Mouse (Mus musculus): Measurements from ENCODE around the gene Hivep3. TPM values are rescaled to one million over a fixed set of nuclear protein-coding genes. Genes with fewer than 3 reads are reported as not detected.

The Hivep3 gene
- polyA plus RNA-seq, 1 experiment, result 0.54 TPM

DNA sequence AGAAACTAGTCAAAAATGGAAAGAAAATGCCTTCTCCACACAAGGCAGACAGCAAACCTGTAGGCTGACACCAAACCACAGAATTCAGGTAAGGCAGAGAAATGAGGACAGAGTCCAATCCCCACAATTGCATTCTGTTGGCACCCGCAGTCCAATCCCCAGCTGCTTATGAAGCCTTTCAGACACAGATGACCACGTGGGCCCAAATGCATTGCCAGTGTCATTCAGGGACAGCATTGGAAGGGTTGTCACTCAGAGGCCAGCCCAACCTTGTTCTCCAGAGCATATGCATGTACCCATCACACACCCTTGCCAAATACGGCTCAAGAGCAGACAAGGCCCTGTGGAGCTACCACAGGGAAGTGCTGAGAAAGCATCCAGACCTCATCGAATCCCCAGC lies 204.9 kb downstream of the Hivep3 start:
- no peak for TF ChIP-seq MYOG (IDR thresholded peaks at IDR 0.05; ENCODE audit: control insufficient read depth in 1 of 3, insufficient read depth in 1 of 3, insufficient read length in 2 of 3, low read depth in 2 of 3)
- TF ChIP-seq TCF3 (IDR thresholded peaks at IDR 0.05; ENCODE audit: insufficient read length, low read depth), result no peak
- no peak for TF ChIP-seq REST (IDR thresholded peaks at IDR 0.05; ENCODE audit: insufficient read depth, insufficient read length)
- no peak for TF ChIP-seq E2F4 (IDR thresholded peaks at IDR 0.05; ENCODE audit: insufficient read depth)
- TF ChIP-seq MYOD1 (IDR thresholded peaks at IDR 0.05; ENCODE audit: control insufficient read depth in 1 of 3, insufficient read length in 2 of 3, low read depth in 2 of 3), result no peak
- no peak for TF ChIP-seq POLR2A (IDR thresholded peaks at IDR 0.05; ENCODE audit: insufficient read length, low read depth)
- no peak for TF ChIP-seq TCF12 (IDR thresholded peaks at IDR 0.05; ENCODE audit: insufficient read depth, poor library complexity, severe bottlenecking)
- TF ChIP-seq SRF (IDR thresholded peaks at IDR 0.05; ENCODE audit: control insufficient read depth, insufficient read length, low read depth), result no peak
- TF ChIP-seq MAX (IDR thresholded peaks at IDR 0.05; ENCODE audit: low read depth), result no peak
- TF ChIP-seq CEBPB (IDR thresholded peaks at IDR 0.05; ENCODE audit: insufficient read depth, poor library complexity, severe bottlenecking), result no peak
- no peak for TF ChIP-seq USF1 (IDR thresholded peaks at IDR 0.05; ENCODE audit: low read depth)
- TF ChIP-seq POLR2AphosphoS2 (IDR thresholded peaks at IDR 0.05; ENCODE audit: insufficient read length, low read depth), result no peak
- Histone ChIP-seq H3K4me2 (ENCODE audit: low read depth) (no peak overlapping the region), H3K79me2 (ENCODE audit: control insufficient read depth, insufficient read depth) (no peaks in the 10 kb centered on the region), H3K36me3 (ENCODE audit: control insufficient read depth, insufficient read depth) (no peaks in the 10 kb centered on the region), H3ac (ENCODE audit: control insufficient read depth, insufficient read length) (no peak overlapping the region), H3K27me3 (ENCODE audit: control insufficient read depth, insufficient read depth, insufficient read length) (no peaks in the 10 kb centered on the region), H3K4me3 (no peak overlapping the region)

DNA sequence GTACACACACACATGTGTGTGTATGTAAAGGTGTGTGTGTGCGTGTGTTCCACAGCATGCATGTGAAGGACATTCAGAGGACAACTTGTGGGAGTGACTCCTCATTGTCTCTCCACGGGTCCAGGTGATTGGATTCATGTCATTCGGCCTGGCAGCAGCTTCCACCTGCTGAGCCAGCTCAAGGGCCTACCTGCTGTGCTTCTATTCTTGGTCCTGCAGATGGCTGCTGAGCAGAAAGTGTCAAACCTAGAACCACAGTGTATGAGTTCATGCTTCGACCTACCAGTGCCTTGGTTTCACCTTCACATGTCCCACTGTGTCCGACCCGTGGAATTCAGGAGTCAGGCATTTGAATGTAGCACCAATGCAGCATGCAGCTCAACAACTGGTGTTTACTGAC lies 206.2 kb downstream of the Hivep3 start:
- Histone ChIP-seq H3K79me2 (ENCODE audit: control insufficient read depth, insufficient read depth) (no peaks in the 10 kb centered on the region), H3ac (ENCODE audit: control insufficient read depth, insufficient read length) (no peak overlapping the region), H3K4me3 (no peak overlapping the region), H3K27me3 (ENCODE audit: control insufficient read depth, insufficient read depth, insufficient read length) (no peaks in the 10 kb centered on the region), H3K4me2 (ENCODE audit: low read depth) (no peak overlapping the region), H3K36me3 (ENCODE audit: control insufficient read depth, insufficient read depth) (no peaks in the 10 kb centered on the region)
- TF ChIP-seq MYOG (IDR thresholded peaks at IDR 0.05; ENCODE audit: control insufficient read depth in 1 of 3, insufficient read depth in 1 of 3, insufficient read length in 2 of 3, low read depth in 2 of 3), result no peak
- TF ChIP-seq CEBPB (IDR thresholded peaks at IDR 0.05; ENCODE audit: insufficient read depth, poor library complexity, severe bottlenecking), result no peak
- no peak for TF ChIP-seq POLR2AphosphoS2 (IDR thresholded peaks at IDR 0.05; ENCODE audit: insufficient read length, low read depth)
- no peak for TF ChIP-seq TCF12 (IDR thresholded peaks at IDR 0.05; ENCODE audit: insufficient read depth, poor library complexity, severe bottlenecking)

DNA sequence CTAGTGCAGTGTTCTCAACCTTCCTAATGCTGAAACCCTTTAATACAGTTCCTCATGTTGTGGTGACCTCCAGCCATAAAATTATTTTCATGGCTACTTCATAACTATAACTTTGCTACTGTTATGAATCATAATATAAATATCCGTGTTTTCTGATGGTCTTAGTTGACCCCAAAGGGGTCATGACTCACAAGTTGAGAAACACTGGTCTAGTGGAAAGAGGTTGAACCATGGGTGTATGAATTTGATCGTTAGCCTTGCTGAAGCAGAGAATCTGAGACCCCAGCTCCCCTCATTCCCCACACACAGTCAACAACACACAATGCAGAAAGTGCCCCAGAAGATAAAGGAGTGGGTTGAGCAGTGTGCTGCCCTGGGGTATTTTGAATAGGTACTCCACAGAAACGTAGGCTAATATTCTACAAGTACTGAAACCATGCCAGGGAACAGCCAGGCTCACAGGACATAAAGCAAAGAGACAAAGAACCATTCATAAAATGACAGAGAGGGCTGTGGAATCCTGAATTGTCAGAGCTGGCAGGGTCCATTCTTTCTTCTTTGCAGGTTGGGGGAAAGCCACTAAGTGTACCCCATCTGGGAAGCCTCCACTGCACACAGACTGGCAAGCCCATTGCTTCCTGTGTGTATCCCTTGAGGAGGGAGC lies 212.8 kb downstream of the Hivep3 start:
- TF ChIP-seq MAX (IDR thresholded peaks at IDR 0.05; ENCODE audit: low read depth), result no peak
- TF ChIP-seq POLR2AphosphoS2 (IDR thresholded peaks at IDR 0.05; ENCODE audit: insufficient read length, low read depth), result no peak
- TF ChIP-seq CEBPB (IDR thresholded peaks at IDR 0.05; ENCODE audit: insufficient read depth, poor library complexity, severe bottlenecking), result no peak
- TF ChIP-seq TCF12 (IDR thresholded peaks at IDR 0.05; ENCODE audit: insufficient read depth, poor library complexity, severe bottlenecking), result no peak
- no peak for TF ChIP-seq REST (IDR thresholded peaks at IDR 0.05; ENCODE audit: insufficient read depth, insufficient read length)
- no peak for TF ChIP-seq MYOG (IDR thresholded peaks at IDR 0.05; ENCODE audit: control insufficient read depth in 1 of 3, insufficient read depth in 1 of 3, insufficient read length in 2 of 3, low read depth in 2 of 3)
- no peak for TF ChIP-seq USF1 (IDR thresholded peaks at IDR 0.05; ENCODE audit: low read depth)
- no peak for TF ChIP-seq SRF (IDR thresholded peaks at IDR 0.05; ENCODE audit: control insufficient read depth, insufficient read length, low read depth)
- TF ChIP-seq E2F4 (IDR thresholded peaks at IDR 0.05; ENCODE audit: insufficient read depth), result no peak
- no peak for TF ChIP-seq TCF3 (IDR thresholded peaks at IDR 0.05; ENCODE audit: insufficient read length, low read depth)
- TF ChIP-seq POLR2A (IDR thresholded peaks at IDR 0.05; ENCODE audit: insufficient read length, low read depth), result no peak
- no peak for TF ChIP-seq MYOD1 (IDR thresholded peaks at IDR 0.05; ENCODE audit: control insufficient read depth in 1 of 3, insufficient read length in 2 of 3, low read depth in 2 of 3)
- H3K4me2 ChIP-seq (ENCODE audit: low read depth), result no peak overlapping the region
- H3K36me3 ChIP-seq (ENCODE audit: control insufficient read depth, insufficient read depth), result no peaks in the 10 kb centered on the region
- H3ac ChIP-seq (ENCODE audit: control insufficient read depth, insufficient read length), result no peak overlapping the region
- H3K79me2 ChIP-seq (ENCODE audit: control insufficient read depth, insufficient read depth), result no peaks in the 10 kb centered on the region
- H3K27me3 ChIP-seq (ENCODE audit: control insufficient read depth, insufficient read depth, insufficient read length), result no peaks in the 10 kb centered on the region
- no peak overlapping the region for H3K4me3 ChIP-seq

DNA sequence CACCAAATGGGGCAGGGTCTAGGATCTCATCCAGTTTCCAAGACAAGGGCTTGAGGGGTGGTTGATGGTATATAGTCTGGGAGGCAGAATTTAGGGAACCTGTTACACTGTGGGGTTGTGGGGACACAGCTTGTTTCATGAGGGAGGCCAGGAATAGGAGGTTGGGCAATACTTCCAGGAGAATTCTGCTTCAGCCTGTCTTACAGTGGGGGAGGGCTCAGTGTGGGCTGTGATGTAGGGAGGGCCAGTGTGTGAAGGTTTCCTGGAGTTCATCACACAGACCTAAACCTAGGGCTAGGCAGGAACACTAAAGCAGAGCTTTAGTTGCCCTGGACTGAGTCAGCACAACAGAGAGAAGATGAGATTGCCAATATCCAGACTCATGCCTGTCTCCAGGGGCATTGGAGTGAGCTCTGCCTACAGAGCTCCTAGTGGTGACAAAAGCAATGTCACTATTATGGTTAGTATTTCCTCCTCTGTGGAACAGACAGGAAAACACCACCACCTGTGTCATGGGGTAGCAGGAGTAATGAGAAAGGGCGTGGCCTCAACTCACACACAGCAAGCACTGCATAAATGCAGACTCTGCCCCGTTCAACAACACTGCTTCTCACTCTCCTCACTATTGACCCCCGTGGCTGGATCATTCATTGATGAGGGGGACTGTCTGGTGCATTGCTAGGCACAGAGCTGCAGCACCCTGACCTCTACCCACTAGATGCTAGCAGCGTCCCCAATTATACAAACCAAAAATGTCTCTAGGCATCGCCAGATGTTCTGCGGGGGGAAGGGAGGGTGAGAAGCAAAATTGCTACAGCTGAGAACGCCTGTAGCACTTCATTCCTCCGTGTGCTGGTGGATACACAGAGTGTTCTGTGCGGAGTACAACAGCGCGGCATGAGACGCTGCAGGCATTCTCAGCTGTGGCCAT lies 213.9 kb downstream of the Hivep3 start:
- no peak for TF ChIP-seq MYOG (IDR thresholded peaks at IDR 0.05; ENCODE audit: control insufficient read depth in 1 of 3, insufficient read depth in 1 of 3, insufficient read length in 2 of 3, low read depth in 2 of 3)
- no peak for TF ChIP-seq MYOD1 (IDR thresholded peaks at IDR 0.05; ENCODE audit: control insufficient read depth in 1 of 3, insufficient read length in 2 of 3, low read depth in 2 of 3)
- TF ChIP-seq E2F4 (IDR thresholded peaks at IDR 0.05; ENCODE audit: insufficient read depth), result no peak
- no peak for TF ChIP-seq CEBPB (IDR thresholded peaks at IDR 0.05; ENCODE audit: insufficient read depth, poor library complexity, severe bottlenecking)
- TF ChIP-seq POLR2A (IDR thresholded peaks at IDR 0.05; ENCODE audit: insufficient read length, low read depth), result no peak
- TF ChIP-seq USF1 (IDR thresholded peaks at IDR 0.05; ENCODE audit: low read depth), result no peak
- no peak for TF ChIP-seq TCF3 (IDR thresholded peaks at IDR 0.05; ENCODE audit: insufficient read length, low read depth)
- no peak overlapping the region for H3K4me3 ChIP-seq

More for the DNA sequence above, 213.9 kb downstream of the Hivep3 start:
- no peaks in the 10 kb centered on the region for H3K36me3 ChIP-seq (ENCODE audit: control insufficient read depth, insufficient read depth)
- H3K27me3 ChIP-seq (ENCODE audit: control insufficient read depth, insufficient read depth, insufficient read length), result no peaks in the 10 kb centered on the region
- no peak overlapping the region for H3ac ChIP-seq (ENCODE audit: control insufficient read depth, insufficient read length)
- H3K4me2 ChIP-seq (ENCODE audit: low read depth), result no peak overlapping the region
- no peaks in the 10 kb centered on the region for H3K79me2 ChIP-seq (ENCODE audit: control insufficient read depth, insufficient read depth)

Measured in myocyte (in vitro differentiated cells).